Mouse (Mus musculus) intestine, postnatal 0 days (tissue): ENCODE results near the gene Syt16. TPM values are rescaled to one million over a fixed set of nuclear protein-coding genes. Genes with fewer than 3 reads are reported as not detected.

ENCODE experiments used
- ATAC-seq: fragments of 200-750 bp; cut with Nextera tagmentation; 2 replicates; pipeline ENCODE4 v1.8.0; 2017; ENCODE audit warnings: mild to moderate bottlenecking, moderate TSS enrichment, moderate library complexity
- H3K27ac ChIP-seq: fragments of 300-500 bp; sonication (generic); 2 replicates; pipeline ENCODE4 v1.5.1; 2014; ENCODE audit warnings: mild to moderate bottlenecking, low read depth, low read length, moderate library complexity
- H3K27me3 ChIP-seq: fragments of 300-500 bp; sonication (generic); replicated peaks from 2 replicates; pipeline ENCODE4 v1.6.1; 2014; ENCODE audit warnings: low read length, mixed read lengths; ENCODE audit not compliant: control insufficient read depth, insufficient read depth
- H3K36me3 ChIP-seq: fragments of 300-500 bp; sonication (generic); 2 replicates; pipeline ENCODE4 v1.6.1; 2014; ENCODE audit warnings: mild to moderate bottlenecking, moderate library complexity; ENCODE audit not compliant: control insufficient read depth, insufficient read depth
- H3K4me1 ChIP-seq: fragments of 300-500 bp; sonication (generic); replicated peaks from 2 replicates; pipeline ENCODE4 v1.6.1; 2014; ENCODE audit warnings: antibody characterized with exemption, low read length, mixed read lengths; ENCODE audit not compliant: control insufficient read depth, insufficient read depth
- H3K4me2 ChIP-seq: fragments of 300-500 bp; sonication (generic); replicated peaks from 2 replicates; pipeline ENCODE4 v1.6.1; 2014; ENCODE audit warnings: low read depth, mild to moderate bottlenecking, moderate library complexity
- H3K4me3 ChIP-seq: fragments of 300-500 bp; sonication (generic); 2 replicates; pipeline ENCODE4 v1.5.1; 2014; ENCODE audit warnings: low read depth, low read length
- H3K9ac ChIP-seq: fragments of 300-500 bp; sonication (generic); 2 replicates; pipeline ENCODE4 v1.6.1; 2014; ENCODE audit warnings: mild to moderate bottlenecking, low read depth, low read length
- H3K9me3 ChIP-seq: fragments of 300-500 bp; sonication (generic); 2 replicates; pipeline ENCODE4 v1.6.1; 2016; ENCODE audit warnings: mixed run types; ENCODE audit not compliant: control insufficient read depth
- CTCF ChIP-seq: sonication (generic); IDR thresholded peaks from 2 replicates; pipeline ENCODE4 v1.5.1; 2016; ENCODE audit warnings: low read depth, mild to moderate bottlenecking, control low read depth, antibody characterized with exemption, moderate library complexity
- WGBS: fragments of 180-500 bp; shearing (Covaris S2); extraction: QIAGEN DNeasy Blood & Tissue Kit; methylation state at CpG from one replicate; pipeline ENCODE4 v1.1.7; 2014; 5-methylcytosine and 5-hydroxymethylcytosine counted together
- polyA plus RNA-seq: library from polyadenylated mRNA; unstranded; fragments of >200 nt; fragmentation: Nextera tagmentation; extraction: Ambion mirVana; gene quantifications from 2 replicates; pipeline ENCODE4 v1.2.1, GENCODE M21; 2015

Syt16 gene
- polyA plus RNA-seq, 1 experiment from 2014 or later: 1.2 TPM

GRCm38 (mm10) chr12:74092546-74092945, 95.1 kb downstream of the Syt16 start:
- Histone ChIP-seq H3K4me1 (no peaks in the 10 kb centered on the region), H3K9me3 (no peaks in the 10 kb centered on the region), H3K27me3 (no peaks in the 10 kb centered on the region), H3K4me3 (no peak overlapping the region), H3K36me3 (no peaks in the 10 kb centered on the region), H3K9ac (no peak overlapping the region), H3K4me2 (no peak overlapping the region), H3K27ac (no peak overlapping the region)
- no peak for TF ChIP-seq CTCF
- ATAC-seq: no peak
- WGBS: 74% methylated on average over 5 of the region's 5 CpGs

GRCm38 (mm10) chr12:74093110-74093509, 95.6 kb downstream of the Syt16 start:
- Histone ChIP-seq H3K4me3 (no peak overlapping the region), H3K9me3 (no peaks in the 10 kb centered on the region), H3K27me3 (no peaks in the 10 kb centered on the region), H3K36me3 (no peaks in the 10 kb centered on the region), H3K4me2 (no peak overlapping the region), H3K9ac (no peak overlapping the region), H3K27ac (no peak overlapping the region), H3K4me1 (no peaks in the 10 kb centered on the region)
- no peak for TF ChIP-seq CTCF
- 75% methylated on average over 8 of the region's 8 CpGs for WGBS
- no peak for ATAC-seq

- WGBS: 69% methylated on average over 5 of the region's 5 CpGs
These were observed 97.2 kb downstream of the Syt16 start for GRCm38 (mm10) chr12:74094701-74095100.

GRCm38 (mm10) chr12:74098572-74099290, 101.3 kb downstream of the Syt16 start:
- Histone ChIP-seq H3K27me3 (no peaks in the 10 kb centered on the region), H3K4me2 (no peak overlapping the region), H3K27ac (no peak overlapping the region), H3K9me3 (no peaks in the 10 kb centered on the region), H3K9ac (no peak overlapping the region), H3K4me1 (no peaks in the 10 kb centered on the region), H3K4me3 (no peak overlapping the region), H3K36me3 (no peaks in the 10 kb centered on the region)
- no peak for TF ChIP-seq CTCF
- WGBS: 58% methylated on average over 8 of the region's 8 CpGs
- ATAC-seq: no peak

More at GRCm38 (mm10) chr12:74094701-74095100, 97.2 kb downstream of the Syt16 start:
- no peaks in the 10 kb centered on the region for H3K27me3 ChIP-seq
- ATAC-seq: no peak
- H3K9ac ChIP-seq: no peak overlapping the region
- H3K4me3 ChIP-seq: no peak overlapping the region
- H3K9me3 ChIP-seq: no peaks in the 10 kb centered on the region
- H3K4me1 ChIP-seq: no peaks in the 10 kb centered on the region
- no peaks in the 10 kb centered on the region for H3K36me3 ChIP-seq
- H3K4me2 ChIP-seq: no peak overlapping the region
- H3K27ac ChIP-seq: no peak overlapping the region
- TF ChIP-seq CTCF: no peak

GRCm38 (mm10) chr12:74105811-74106513, 108.5 kb downstream of the Syt16 start:
- Histone ChIP-seq H3K9ac (no peak overlapping the region), H3K9me3 (no peaks in the 10 kb centered on the region), H3K27me3 (no peaks in the 10 kb centered on the region), H3K27ac (no peak overlapping the region), H3K36me3 (no peaks in the 10 kb centered on the region), H3K4me2 (no peak overlapping the region), H3K4me1 (no peaks in the 10 kb centered on the region), H3K4me3 (no peak overlapping the region)
- no peak for ATAC-seq
- WGBS: 66% methylated on average over 6 of the region's 6 CpGs
- TF ChIP-seq CTCF: no peak

GRCm38 (mm10) chr12:74108663-74109081, 111.2 kb downstream of the Syt16 start:
- 47% methylated on average over 4 of the region's 4 CpGs for WGBS
- H3K27me3 ChIP-seq: no peaks in the 10 kb centered on the region
- H3K9me3 ChIP-seq: no peaks in the 10 kb centered on the region
- no peak overlapping the region for H3K27ac ChIP-seq
- H3K9ac ChIP-seq: no peak overlapping the region
- H3K4me2 ChIP-seq: no peak overlapping the region
- no peaks in the 10 kb centered on the region for H3K4me1 ChIP-seq
- ATAC-seq: no peak
- no peaks in the 10 kb centered on the region for H3K36me3 ChIP-seq
- H3K4me3 ChIP-seq: no peak overlapping the region
- TF ChIP-seq CTCF: no peak
